Comparison of ENCODE assay signal across 10 mouse cellular contexts in genomic region chr3:50887002-50887401, GRCm38 (mm10).
A peak's percentile ranks its signal among the peaks of the same experiment; 100 is the strongest.
DNase-seq lines count a peak whose midpoint lies in the region; ATAC-seq lines count a peak whose summit lies in the region.
"Had no signal": no experiment of that assay in that cellular context is flagged by ENCODE, and none has a peak within 500 bp of the region (broad histone marks: within the 10 kb centered on the region; RNA-seq: fewer than 3 reads in every experiment).

No protein-coding gene starts in this region.

- H3K27me3 ChIP-seq in heart, embryonic 16.5 days (ENCODE audit: control insufficient read depth, insufficient read depth, low read length), result no peaks in the 10 kb centered on the region
- H3K27me3 ChIP-seq in embryonic facial prominence, embryonic 15.5 days, result no peaks in the 10 kb centered on the region
- H3K27me3 ChIP-seq: megakaryocyte, embryonic 14.5 days had no signal

- 0 out of 2 replicates have a peak overlapping the region, but pooled peaks have one; percentile 8 for H3K4me3 ChIP-seq in heart, embryonic 16.5 days (ENCODE audit: low read length)
- H3K4me3 ChIP-seq in embryonic facial prominence, embryonic 15.5 days (replicated peaks), result no peak overlapping the region
- H3K4me3 ChIP-seq: megakaryocyte, embryonic 14.5 days had no signal

- peak overlapping the region; percentile 47 for H3K4me2 ChIP-seq in heart, embryonic 16.5 days (ENCODE audit: low read depth, low read length)
- no peak overlapping the region for H3K4me2 ChIP-seq in embryonic facial prominence, embryonic 15.5 days (replicated peaks)

- H3K36me3 ChIP-seq in heart, embryonic 16.5 days (ENCODE audit: control insufficient read depth, insufficient read depth), result no peaks in the 10 kb centered on the region
- no peaks in the 10 kb centered on the region for H3K36me3 ChIP-seq in embryonic facial prominence, embryonic 15.5 days

- peak overlapping the region; percentile 45 for H3K27ac ChIP-seq in heart, embryonic 16.5 days (ENCODE audit: low read length)
- H3K27ac ChIP-seq in embryonic facial prominence, embryonic 15.5 days (replicated peaks), result peak overlapping the region; percentile 39; the same call in 1 of the 2 replicates

- no peak overlapping the region; the same call in 1 of the 2 replicates for H3K9ac ChIP-seq in heart, embryonic 16.5 days (ENCODE audit: low read length)
- no peak overlapping the region for H3K9ac ChIP-seq in embryonic facial prominence, embryonic 15.5 days

- intact Hi-C loops in left cerebral cortex, postnatal 25 days (cut with DNase I), result loop anchor here (10.0 kb wide), 1 partner anchor 462 kb away; no protein-coding TSS in a partner anchor

- H3K9me3 ChIP-seq in heart, embryonic 16.5 days (replicated peaks; ENCODE audit: control insufficient read depth, low read length), result no peaks in the 10 kb centered on the region
- H3K9me3 ChIP-seq in embryonic facial prominence, embryonic 15.5 days (replicated peaks), result no peaks in the 10 kb centered on the region
- H3K9me3 ChIP-seq: megakaryocyte, embryonic 14.5 days had no signal

- WGBS in heart, embryonic 16.5 days, result 10% methylated on average over 7 of the region's 7 CpGs
- 34% methylated on average over 7 of the region's 7 CpGs for WGBS in embryonic facial prominence, embryonic 15.5 days

- peaks cover 10% of the 10 kb centered on the region for H3K4me1 ChIP-seq in heart, embryonic 16.5 days (ENCODE audit: control insufficient read depth, insufficient read depth, low read length)
- H3K4me1 ChIP-seq in embryonic facial prominence, embryonic 15.5 days, result no peaks in the 10 kb centered on the region; the same call in 1 of the 2 replicates
- H3K4me1 ChIP-seq: megakaryocyte, embryonic 14.5 days had no signal

- peak; percentile 56 for ATAC-seq in heart, embryonic 16.5 days (replicated peaks; ENCODE audit: extremely low read depth, insufficient read depth, low FRiP score)
- no peak for ATAC-seq in embryonic facial prominence, embryonic 15.5 days (ENCODE audit: insufficient number of reproducible peaks, low FRiP score, low TSS enrichment, low read depth)

- DNase-seq in heart, adult 18-20 months, result no peak
- DNase-seq in T-cell, adult 2 months (ENCODE audit: low spot score), result peak; percentile 19
- DNase-seq in naive thymus-derived CD4-positive, alpha-beta T cell, adult 2 months (ENCODE audit: low read depth), result peak; percentile 26
- DNase-seq in retina, postnatal 1 day, result no peak
- DNase-seq in frontal cortex, postnatal 25 days (ENCODE audit: low spot score in 2 of 2), result no peak
- no peak for DNase-seq in left cerebral cortex, postnatal 25 days (ENCODE audit: low spot score in 2 of 2)
- DNase-seq: cerebellum, adult 2 months had no signal

Comparison
In these comparisons a context has a peak if more than half of its experiments do, and no peak if none do; other contexts are left out.
1. DNase-seq: peak in T-cell, adult 2 months (single experiment) and naive thymus-derived CD4-positive, alpha-beta T cell, adult 2 months (single experiment); none in heart, adult 18-20 months (0 of 2), retina, postnatal 1 day (single experiment), frontal cortex, postnatal 25 days (0 of 2) and left cerebral cortex, postnatal 25 days (0 of 2).